Comparison of ENCODE assay signal across 8 mouse cellular contexts in genomic region chrX:60147268-60147974, GRCm38 (mm10). TPM values are rescaled to one million over a fixed set of nuclear protein-coding genes. Genes with fewer than 3 reads are reported as not detected.
DNase-seq lines count a peak whose midpoint lies in the region; ATAC-seq lines count a peak whose summit lies in the region.

No protein-coding gene starts in this region.

- WGBS in heart, embryonic 12.5 days, result 15% methylated on average over 13 of the region's 13 CpGs
- 10% methylated on average over 13 of the region's 13 CpGs for WGBS in limb, embryonic 10.5 days

- no peaks in the 10 kb centered on the region for H3K9me3 ChIP-seq in heart, embryonic 12.5 days (replicated peaks)
- H3K9me3 ChIP-seq in limb, embryonic 10.5 days (replicated peaks), result no peaks in the 10 kb centered on the region

- no peaks in the 10 kb centered on the region for H3K27me3 ChIP-seq in heart, embryonic 12.5 days (replicated peaks)
- H3K27me3 ChIP-seq in limb, embryonic 10.5 days (ENCODE audit: low read depth, poor library complexity, severe bottlenecking), result 0 out of 2 replicates have a peak, but pooled peaks cover 3% of the 10 kb centered on the region

- H3K4me3 ChIP-seq in heart, embryonic 12.5 days, result peak overlapping the region; percentile 35
- 0 out of 2 replicates have a peak overlapping the region, but pooled peaks have one; percentile 10 for H3K4me3 ChIP-seq in limb, embryonic 10.5 days

- no peaks in the 10 kb centered on the region for H3K4me1 ChIP-seq in heart, embryonic 12.5 days (replicated peaks)
- no peaks in the 10 kb centered on the region for H3K4me1 ChIP-seq in limb, embryonic 10.5 days

- no peak overlapping the region for H3K9ac ChIP-seq in heart, embryonic 12.5 days

- DNase-seq in heart, adult 9 months (ENCODE audit: low spot score in 2 of 2), result no peak
- peak; percentile 63 for DNase-seq in R1 (ENCODE audit: low read depth, low spot score)
- peak; percentile 26 for DNase-seq in limb, embryonic 10.5 days (ENCODE audit: low spot score)
- DNase-seq in right cerebral cortex, postnatal 14 days, result peak; percentile 4
- no peak for DNase-seq in adrenal gland, postnatal 25 days
- no peak for DNase-seq in lung, postnatal 10 days

- no peak for ATAC-seq in heart, embryonic 12.5 days (ENCODE audit: insufficient number of reproducible peaks, low FRiP score)
- peak; percentile 98 for ATAC-seq in frontal cortex, adult (ENCODE audit: low TSS enrichment)

- no peaks in the 10 kb centered on the region for H3K36me3 ChIP-seq in heart, embryonic 12.5 days
- H3K36me3 ChIP-seq in limb, embryonic 10.5 days, result no peaks in the 10 kb centered on the region

- no peak overlapping the region for H3K27ac ChIP-seq in heart, embryonic 12.5 days (ENCODE audit: poor library complexity, severe bottlenecking)
- no peak overlapping the region for H3K27ac ChIP-seq in limb, embryonic 10.5 days

- H3K4me2 ChIP-seq in heart, embryonic 12.5 days, result peak overlapping the region; percentile 51

RNA-seq across cellular contexts. Expression of gene Mcf2, which starts 31.5 kb away (rescaled TPM):
- 0.05 and 0.28 TPM in 2 replicates for polyA plus RNA-seq in heart, embryonic 12.5 days (2016; fragmentation: Nextera tagmentation; extraction: Ambion mirVana)
- 0.04 and 0.10 TPM in 2 replicates for polyA plus RNA-seq in limb, embryonic 10.5 days (2016; fragmentation: Nextera tagmentation; extraction: Ambion mirVana)
- not detected in 2 replicates for total RNA-seq in adrenal gland, postnatal 25 days (2021)

Comparison
In these comparisons a context has a peak if more than half of its experiments do, and no peak if none do; other contexts are left out.
1. DNase-seq: peak in R1 (single experiment), limb, embryonic 10.5 days (single experiment) and right cerebral cortex, postnatal 14 days (single experiment); none in heart, adult 9 months (0 of 2), adrenal gland, postnatal 25 days (single experiment) and lung, postnatal 10 days (single experiment).